Mouse (Mus musculus): Measurements from ENCODE around the gene Lonp2. TPM values are rescaled to one million over a fixed set of nuclear protein-coding genes. Genes with fewer than 3 reads are reported as not detected.

The Lonp2 gene
- polyA plus RNA-seq, 1 experiment from 2014 or later: 67.9 TPM

- no peaks in the 10 kb centered on the region for H3K36me3 ChIP-seq (ENCODE audit: insufficient read depth, low read length)
- H3K9me3 ChIP-seq (replicated peaks; ENCODE audit: low read length): no peaks in the 10 kb centered on the region
- H3K9ac ChIP-seq (ENCODE audit: low read depth, low read length): no peak overlapping the region
- peak overlapping the region; percentile 29 for H3K4me3 ChIP-seq (replicated peaks; ENCODE audit: low read depth, low read length)
- H3K4me2 ChIP-seq (ENCODE audit: low read length): peak overlapping the region; percentile 70
- peak; percentile 86 for TF ChIP-seq CTCF (IDR thresholded peaks at IDR 0.05; ENCODE audit: low read depth)
- DNase-seq (ENCODE audit: low spot score) (peak; percentile 95), ATAC-seq (replicated peaks; ENCODE audit: low FRiP score, low read depth) (0 out of 2 replicates have a peak, but pooled peaks have one; percentile 53)
- H3K27ac ChIP-seq: no peak overlapping the region
- H3K27me3 ChIP-seq (ENCODE audit: insufficient read depth, low read length): no peaks in the 10 kb centered on the region
- H3K4me1 ChIP-seq (replicated peaks; ENCODE audit: insufficient read depth, low read length): no peaks in the 10 kb centered on the region
- 3% methylated on average over 11 of the region's 11 CpGs for WGBS
These were observed 38.7 kb upstream of the Lonp2 start for GRCm38 (mm10) chr8:86585118-86585517.

GRCm38 (mm10) chr8:86585532-86585931 lies 38.3 kb upstream of the Lonp2 start:
- Histone ChIP-seq H3K4me1 (replicated peaks; ENCODE audit: insufficient read depth, low read length) (no peaks in the 10 kb centered on the region), H3K9me3 (replicated peaks; ENCODE audit: low read length) (no peaks in the 10 kb centered on the region), H3K4me3 (replicated peaks; ENCODE audit: low read depth, low read length) (peak overlapping the region; percentile 29), H3K9ac (ENCODE audit: low read depth, low read length) (no peak overlapping the region), H3K27ac (no peak overlapping the region), H3K4me2 (ENCODE audit: low read length) (peak overlapping the region; percentile 70), H3K27me3 (ENCODE audit: insufficient read depth, low read length) (no peaks in the 10 kb centered on the region), H3K36me3 (ENCODE audit: insufficient read depth, low read length) (no peaks in the 10 kb centered on the region)
- TF ChIP-seq CTCF (IDR thresholded peaks at IDR 0.05; ENCODE audit: low read depth): peak; percentile 84
- WGBS: 2% methylated on average over 16 of the region's 16 CpGs
- DNase-seq (ENCODE audit: low spot score): peak; percentile 94
- peak; percentile 61; the same call in 1 of the 2 replicates for ATAC-seq (replicated peaks; ENCODE audit: low FRiP score, low read depth)

DNA sequence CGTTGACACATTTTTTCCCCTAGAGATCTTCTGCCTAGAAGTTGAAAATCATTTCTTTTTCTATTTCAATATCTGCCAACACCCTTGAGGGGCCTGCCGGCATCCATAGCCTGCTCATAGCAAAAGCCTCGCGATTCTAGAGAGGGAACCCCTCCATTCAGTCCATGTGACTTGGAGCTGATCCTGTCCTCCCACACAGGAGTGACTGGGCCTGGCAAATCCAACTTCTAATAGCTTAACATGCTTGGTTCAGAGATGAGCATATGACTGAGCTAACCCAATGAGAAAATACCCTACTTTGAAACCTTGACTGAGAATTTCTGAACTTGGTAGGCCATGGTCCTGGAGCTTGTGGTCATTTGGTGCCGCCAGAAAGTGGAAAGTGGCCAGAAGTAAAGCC lies 37.8 kb upstream of the Lonp2 start:
- Histone ChIP-seq H3K9ac (ENCODE audit: low read depth, low read length) (no peak overlapping the region), H3K4me2 (ENCODE audit: low read length) (no peak overlapping the region), H3K27ac (no peak overlapping the region; the same call in 1 of the 2 replicates), H3K9me3 (replicated peaks; ENCODE audit: low read length) (no peaks in the 10 kb centered on the region), H3K4me3 (replicated peaks; ENCODE audit: low read depth, low read length) (no peak overlapping the region), H3K4me1 (replicated peaks; ENCODE audit: insufficient read depth, low read length) (no peaks in the 10 kb centered on the region), H3K36me3 (ENCODE audit: insufficient read depth, low read length) (no peaks in the 10 kb centered on the region), H3K27me3 (ENCODE audit: insufficient read depth, low read length) (no peaks in the 10 kb centered on the region)
- WGBS: 39% methylated on average over 5 of the region's 5 CpGs
- TF ChIP-seq CTCF (IDR thresholded peaks at IDR 0.05; ENCODE audit: low read depth): no peak
- ATAC-seq (replicated peaks; ENCODE audit: low FRiP score, low read depth): no peak
- no peak for DNase-seq (ENCODE audit: low spot score)

DNA sequence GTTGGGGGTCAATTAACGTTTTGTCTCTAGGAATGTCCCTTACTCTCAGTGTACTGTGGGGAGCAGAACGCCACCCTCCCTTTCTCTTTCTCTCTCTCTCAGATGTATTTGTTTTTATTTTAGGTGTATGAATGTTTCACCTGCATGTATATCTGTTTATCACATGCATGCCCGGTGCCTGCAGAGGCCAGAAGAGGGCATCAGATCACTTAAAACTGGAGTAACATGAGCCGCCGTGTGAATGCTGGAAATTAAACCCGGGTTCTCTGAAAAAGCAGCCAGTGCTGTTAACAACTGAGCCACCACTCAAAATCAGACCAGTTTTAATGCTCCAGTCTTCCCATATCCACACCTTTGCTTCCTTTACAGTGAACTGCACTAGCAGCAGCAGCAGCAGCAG lies 37.2 kb upstream of the Lonp2 start:
- peak; percentile 32 for DNase-seq (ENCODE audit: low spot score)

DNA sequence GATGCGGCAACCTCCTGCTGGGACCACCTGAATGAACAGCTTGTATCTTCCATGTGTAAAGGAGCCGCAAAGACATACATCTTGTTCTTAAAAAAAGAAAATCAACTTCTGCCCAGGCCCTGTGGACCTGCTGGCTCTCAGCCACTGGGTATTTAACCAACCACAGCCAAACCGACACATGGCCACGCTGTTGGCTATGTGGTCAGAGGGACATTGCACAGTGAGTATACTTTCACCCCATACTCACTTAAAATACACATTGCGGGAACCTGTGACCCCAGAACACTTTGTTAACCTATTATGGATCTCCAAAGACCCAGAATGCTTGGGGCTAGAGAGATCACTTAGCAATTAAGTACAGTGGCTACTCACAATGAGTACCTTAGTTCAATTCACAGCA lies 35.5 kb upstream of the Lonp2 start:
- Histone ChIP-seq H3K9me3 (replicated peaks; ENCODE audit: low read length) (no peaks in the 10 kb centered on the region), H3K27me3 (ENCODE audit: insufficient read depth, low read length) (no peaks in the 10 kb centered on the region), H3K27ac (no peak overlapping the region), H3K4me3 (replicated peaks; ENCODE audit: low read depth, low read length) (no peak overlapping the region), H3K36me3 (ENCODE audit: insufficient read depth, low read length) (no peaks in the 10 kb centered on the region), H3K4me2 (ENCODE audit: low read length) (no peak overlapping the region), H3K9ac (ENCODE audit: low read depth, low read length) (no peak overlapping the region), H3K4me1 (replicated peaks; ENCODE audit: insufficient read depth, low read length) (no peaks in the 10 kb centered on the region)
- no peak for TF ChIP-seq CTCF (IDR thresholded peaks at IDR 0.05; ENCODE audit: low read depth)
- WGBS: 93% methylated on average over 5 of the region's 5 CpGs
- ATAC-seq (replicated peaks; ENCODE audit: low FRiP score, low read depth) (no peak), DNase-seq (ENCODE audit: low spot score) (no peak)

More for the DNA sequence above, 37.2 kb upstream of the Lonp2 start:
- Histone ChIP-seq H3K27ac (no peak overlapping the region; the same call in 1 of the 2 replicates), H3K4me3 (replicated peaks; ENCODE audit: low read depth, low read length) (no peak overlapping the region), H3K4me1 (replicated peaks; ENCODE audit: insufficient read depth, low read length) (no peaks in the 10 kb centered on the region), H3K4me2 (ENCODE audit: low read length) (no peak overlapping the region), H3K36me3 (ENCODE audit: insufficient read depth, low read length) (no peaks in the 10 kb centered on the region), H3K9me3 (replicated peaks; ENCODE audit: low read length) (no peaks in the 10 kb centered on the region), H3K27me3 (ENCODE audit: insufficient read depth, low read length) (no peaks in the 10 kb centered on the region), H3K9ac (ENCODE audit: low read depth, low read length) (no peak overlapping the region)
- ATAC-seq (replicated peaks; ENCODE audit: low FRiP score, low read depth): no peak
- 36% methylated on average over 6 of the region's 6 CpGs for WGBS
- TF ChIP-seq CTCF (IDR thresholded peaks at IDR 0.05; ENCODE audit: low read depth): peak; percentile 62

- H3K36me3 ChIP-seq (ENCODE audit: insufficient read depth, low read length): no peaks in the 10 kb centered on the region
- H3K4me3 ChIP-seq (replicated peaks; ENCODE audit: low read depth, low read length): no peak overlapping the region
- no peak overlapping the region for H3K4me2 ChIP-seq (ENCODE audit: low read length)
- no peaks in the 10 kb centered on the region for H3K4me1 ChIP-seq (replicated peaks; ENCODE audit: insufficient read depth, low read length)
- no peak overlapping the region for H3K9ac ChIP-seq (ENCODE audit: low read depth, low read length)
- H3K27me3 ChIP-seq (ENCODE audit: insufficient read depth, low read length): no peaks in the 10 kb centered on the region
- ATAC-seq (replicated peaks; ENCODE audit: low FRiP score, low read depth) (no peak), DNase-seq (ENCODE audit: low spot score) (no peak)
- WGBS: 61% methylated on average over 10 of the region's 10 CpGs
- TF ChIP-seq CTCF (IDR thresholded peaks at IDR 0.05; ENCODE audit: low read depth): no peak
- H3K9me3 ChIP-seq (replicated peaks; ENCODE audit: low read length): no peaks in the 10 kb centered on the region
- H3K27ac ChIP-seq: no peak overlapping the region
These were observed 30.7 kb upstream of the Lonp2 start for GRCm38 (mm10) chr8:86593099-86593498.
